Mouse (Mus musculus): ENCODE measurements around the gene Tanc1. TPM values are rescaled to one million over a fixed set of nuclear protein-coding genes. Genes with fewer than 3 reads are reported as not detected.
"Not testable (repeated sequence)": the region's sequence is repeated elsewhere in the genome, so short reads cannot be mapped to it uniquely, and the experiment has no call there.

Gene Tanc1
- 2.4 and 3.2 TPM in 2 replicates for polyA plus RNA-seq (2015; fragmentation: Nextera tagmentation; extraction: Ambion mirVana)

DNA sequence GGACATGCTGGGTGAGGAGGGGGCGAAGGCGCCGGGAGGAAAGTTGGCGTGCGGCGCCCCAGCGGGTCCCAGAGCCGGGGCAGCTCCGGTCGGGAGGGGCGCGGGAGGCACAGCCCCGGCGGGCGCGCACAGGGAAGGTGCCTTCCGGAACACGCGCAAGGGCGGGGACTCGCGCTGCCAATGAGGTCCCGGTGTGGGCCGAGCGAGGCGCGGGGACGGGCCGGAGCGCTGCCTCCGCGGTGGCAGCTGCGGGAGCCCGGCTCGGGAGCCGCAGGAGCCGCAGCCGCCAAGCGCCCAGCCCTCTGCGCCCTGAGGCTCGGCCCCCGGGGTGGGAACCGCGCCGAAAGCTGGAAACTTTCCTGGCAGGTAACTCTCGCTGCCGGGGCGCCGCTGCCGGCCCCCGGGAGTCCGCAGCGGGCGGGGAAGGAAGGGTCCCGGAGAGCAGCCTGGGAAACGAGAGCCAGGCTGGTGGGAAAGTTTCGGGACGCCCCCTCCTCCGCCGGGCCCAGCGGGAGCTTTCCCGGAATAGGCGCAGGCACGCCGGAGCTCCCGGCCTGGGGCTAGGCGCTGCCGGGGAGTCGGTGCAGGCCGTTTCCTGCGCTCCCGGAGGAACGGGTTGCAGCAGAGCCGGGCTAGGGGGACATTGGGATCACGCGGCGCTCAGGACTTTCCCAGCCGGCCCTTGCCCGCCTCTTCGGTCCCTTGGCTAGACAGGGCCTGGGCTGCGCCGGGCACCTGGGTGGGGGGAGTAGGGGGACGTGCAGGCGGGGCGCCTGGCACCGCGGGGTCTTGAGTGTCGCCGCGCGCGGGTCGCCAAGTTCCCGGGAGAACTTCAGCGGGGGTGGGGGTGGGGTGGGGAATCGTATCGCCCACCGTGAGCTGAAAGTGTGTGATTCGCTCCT is at the start of gene Tanc1:
Tanc1 (plus strand) TSS at position 212 of the 902 bp plus-strand sequence.
- peaks cover 10% of the 10 kb centered on the region for H3K4me1 ChIP-seq (replicated peaks)
- H3K9ac ChIP-seq = peak within 1 kb of the TSS; percentile 56
- no peaks in the 10 kb centered on the region for H3K36me3 ChIP-seq (replicated peaks)
- peaks cover 74% of the 10 kb centered on the region for H3K27me3 ChIP-seq
- ATAC-seq (ENCODE audit: insufficient read depth) = peak; percentile 91
- H3K4me3 ChIP-seq (replicated peaks) = peak within 1 kb of the TSS; percentile 63
- WGBS (ENCODE audit: insufficient replicate concordance) = under 1% methylated on average over 98 of the region's 99 CpGs
- H3K9me3 ChIP-seq (replicated peaks) = no peaks in the 10 kb centered on the region
- peak within 1 kb of the TSS; percentile 73 for H3K4me2 ChIP-seq
- peak within 1 kb of the TSS; percentile 66 for H3K27ac ChIP-seq (replicated peaks)

DNA sequence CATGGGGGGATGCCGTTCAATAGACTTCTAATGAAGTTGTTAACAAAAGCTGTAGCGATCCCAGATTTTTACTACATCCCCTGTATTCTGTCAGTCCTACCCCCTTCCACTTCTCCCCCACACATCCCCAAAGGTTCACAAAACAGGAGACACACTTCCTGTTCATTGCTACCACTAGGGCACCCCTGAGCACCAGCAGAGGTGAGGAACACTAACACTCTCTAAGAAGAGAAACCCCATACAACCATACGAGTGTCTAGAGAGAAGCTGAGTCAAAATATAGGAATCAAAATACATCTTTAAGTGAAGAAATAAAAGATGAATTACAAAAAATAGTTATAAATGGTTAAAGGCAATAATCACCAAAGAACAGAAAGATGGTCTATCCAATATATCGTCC is 49.6 kb upstream of the Tanc1 start:
- ATAC-seq (ENCODE audit: insufficient read depth) = no peak
- 70% methylated on average over 4 of the region's 4 CpGs for WGBS (ENCODE audit: insufficient replicate concordance)

GRCm38 (mm10) chr2:59562696-59563095 is 49.1 kb upstream of the Tanc1 start:
- no peak overlapping the region for H3K4me3 ChIP-seq (replicated peaks)
- H3K27me3 ChIP-seq = no peaks in the 10 kb centered on the region
- 44% methylated on average over 5 of the region's 5 CpGs for WGBS (ENCODE audit: insufficient replicate concordance)
- H3K4me2 ChIP-seq = no peak overlapping the region
- H3K9ac ChIP-seq = no peak overlapping the region
- H3K9me3 ChIP-seq (replicated peaks) = no peaks in the 10 kb centered on the region
- no peaks in the 10 kb centered on the region for H3K36me3 ChIP-seq (replicated peaks)
- H3K4me1 ChIP-seq (replicated peaks) = no peaks in the 10 kb centered on the region
- H3K27ac ChIP-seq (replicated peaks) = no peak overlapping the region
- no peak for ATAC-seq (ENCODE audit: insufficient read depth)

More for the DNA sequence above, 49.6 kb upstream of the Tanc1 start:
- Histone ChIP-seq H3K27me3 (no peaks in the 10 kb centered on the region), H3K4me3 (replicated peaks) (no peak overlapping the region), H3K9me3 (replicated peaks) (no peaks in the 10 kb centered on the region), H3K27ac (replicated peaks) (no peak overlapping the region), H3K36me3 (replicated peaks) (no peaks in the 10 kb centered on the region), H3K4me1 (replicated peaks) (no peaks in the 10 kb centered on the region), H3K4me2 (no peak overlapping the region), H3K9ac (no peak overlapping the region)

DNA sequence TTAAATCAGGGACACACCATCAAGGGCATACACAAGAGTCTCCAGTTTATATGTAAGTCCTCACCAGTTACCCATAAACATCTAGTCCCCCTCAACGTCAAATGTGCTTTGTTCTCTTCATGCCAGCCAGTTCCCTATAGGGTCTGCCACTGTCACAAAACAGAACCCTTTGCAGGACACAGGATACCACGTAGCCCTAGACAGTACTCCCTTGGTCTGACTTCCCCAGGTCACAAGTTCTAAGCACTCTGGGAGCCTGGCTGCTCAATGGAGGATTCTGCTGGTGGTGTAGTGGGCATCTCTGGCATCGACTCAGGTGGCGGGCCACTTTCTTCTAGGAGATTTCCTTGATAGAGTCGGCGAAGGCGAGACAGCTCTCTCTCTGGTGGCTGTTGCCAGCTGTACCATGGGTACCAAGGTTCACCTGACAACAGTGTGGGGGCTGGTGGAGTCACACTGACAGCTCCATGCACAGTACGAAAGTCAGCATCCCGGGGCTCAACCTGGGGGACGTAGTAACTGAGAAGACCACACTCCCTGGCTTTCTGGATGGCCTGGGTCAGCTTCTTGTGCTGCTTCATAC is 47.7 kb upstream of the Tanc1 start:
- WGBS (ENCODE audit: insufficient replicate concordance) = 81% methylated on average over 3 of the region's 10 CpGs
- ATAC-seq (ENCODE audit: insufficient read depth) = 0 out of 2 replicates have a peak, but pooled peaks have one; percentile 34
- not testable (repeated sequence) for H3K27me3 ChIP-seq; H3K9me3 ChIP-seq (replicated peaks); H3K4me2 ChIP-seq; H3K4me1 ChIP-seq (replicated peaks); H3K4me3 ChIP-seq (replicated peaks); H3K9ac ChIP-seq; H3K27ac ChIP-seq (replicated peaks); H3K36me3 ChIP-seq (replicated peaks)

DNA sequence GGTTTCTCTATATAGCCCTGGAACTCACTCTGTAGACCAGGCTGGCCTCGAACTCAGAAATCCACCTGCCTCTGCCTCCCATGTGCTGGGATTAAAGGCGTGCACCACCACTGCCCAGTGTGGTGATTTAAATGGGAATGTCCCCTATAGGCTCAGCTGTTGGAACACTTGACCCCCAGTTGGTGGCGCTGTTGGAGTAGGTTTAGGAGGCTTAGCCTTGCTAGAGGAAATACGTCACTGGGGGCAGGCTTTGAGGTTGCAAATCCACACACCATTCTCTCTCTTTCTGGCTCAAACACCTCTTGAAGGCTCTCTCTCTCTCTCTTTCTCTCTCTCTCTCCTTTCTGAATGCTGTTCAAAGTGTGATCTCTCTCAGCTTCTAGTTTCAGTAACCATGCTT is 46.9 kb upstream of the Tanc1 start:
- no peaks in the 10 kb centered on the region for H3K4me1 ChIP-seq (replicated peaks)
- H3K27ac ChIP-seq (replicated peaks) = no peak overlapping the region
- no peak overlapping the region for H3K4me2 ChIP-seq
- 66% methylated on average over 4 of the region's 4 CpGs for WGBS (ENCODE audit: insufficient replicate concordance)
- no peaks in the 10 kb centered on the region for H3K27me3 ChIP-seq
- no peaks in the 10 kb centered on the region for H3K9me3 ChIP-seq (replicated peaks)
- no peak for ATAC-seq (ENCODE audit: insufficient read depth)
- H3K9ac ChIP-seq = no peak overlapping the region
- no peak overlapping the region for H3K4me3 ChIP-seq (replicated peaks)
- no peaks in the 10 kb centered on the region for H3K36me3 ChIP-seq (replicated peaks)

DNA sequence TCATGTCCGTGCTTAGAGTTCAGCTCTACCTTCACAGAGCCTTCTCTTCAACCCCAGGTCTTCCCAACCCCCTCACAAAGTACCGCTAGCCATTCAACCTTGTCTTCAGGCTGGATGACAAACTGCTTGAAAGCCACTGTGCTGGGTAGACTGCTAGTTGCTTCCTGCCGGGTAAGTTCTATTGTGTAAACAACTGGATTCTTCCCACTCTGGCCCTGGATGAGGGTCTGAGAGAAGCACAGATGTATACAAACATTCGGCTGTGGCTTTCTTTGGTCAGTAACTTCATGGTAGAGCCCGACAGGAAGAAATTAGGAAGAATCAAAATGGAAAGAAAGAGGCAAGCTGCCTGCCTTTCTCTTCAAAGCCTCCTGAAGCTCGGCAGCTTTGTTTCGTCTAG is 30.9 kb upstream of the Tanc1 start:
- no peak overlapping the region for H3K4me3 ChIP-seq (replicated peaks)
- no peaks in the 10 kb centered on the region for H3K9me3 ChIP-seq (replicated peaks)
- no peaks in the 10 kb centered on the region for H3K4me1 ChIP-seq (replicated peaks)
- H3K27ac ChIP-seq (replicated peaks) = no peak overlapping the region
- H3K9ac ChIP-seq = no peak overlapping the region
- no peak for ATAC-seq (ENCODE audit: insufficient read depth)
- no peaks in the 10 kb centered on the region for H3K36me3 ChIP-seq (replicated peaks)
- no peak overlapping the region for H3K4me2 ChIP-seq
- no peaks in the 10 kb centered on the region for H3K27me3 ChIP-seq
- WGBS (ENCODE audit: insufficient replicate concordance) = 26% methylated on average over 7 of the region's 7 CpGs

GRCm38 (mm10) chr2:59583961-59584360 is 27.9 kb upstream of the Tanc1 start:
- Histone ChIP-seq H3K27ac (replicated peaks) (no peak overlapping the region), H3K4me1 (replicated peaks) (no peaks in the 10 kb centered on the region), H3K9me3 (replicated peaks) (no peaks in the 10 kb centered on the region), H3K36me3 (replicated peaks) (no peaks in the 10 kb centered on the region), H3K4me3 (replicated peaks) (no peak overlapping the region), H3K4me2 (no peak overlapping the region), H3K27me3 (no peaks in the 10 kb centered on the region), H3K9ac (no peak overlapping the region)
- WGBS (ENCODE audit: insufficient replicate concordance) = 71% methylated on average over 6 of the region's 6 CpGs
- ATAC-seq (ENCODE audit: insufficient read depth) = no peak

- no peaks in the 10 kb centered on the region for H3K9me3 ChIP-seq (replicated peaks)
- no peaks in the 10 kb centered on the region for H3K36me3 ChIP-seq (replicated peaks)
- H3K4me3 ChIP-seq (replicated peaks) = no peak overlapping the region
- H3K4me1 ChIP-seq (replicated peaks) = no peaks in the 10 kb centered on the region
- 60% methylated on average over 10 of the region's 10 CpGs for WGBS (ENCODE audit: insufficient replicate concordance)
- ATAC-seq (ENCODE audit: insufficient read depth) = no peak
- no peak overlapping the region for H3K4me2 ChIP-seq
- no peak overlapping the region for H3K9ac ChIP-seq
- no peak overlapping the region for H3K27ac ChIP-seq (replicated peaks)
- H3K27me3 ChIP-seq = no peaks in the 10 kb centered on the region
Observed at GRCm38 (mm10) chr2:59587387-59588095, 24.3 kb upstream of the Tanc1 start.

DNA sequence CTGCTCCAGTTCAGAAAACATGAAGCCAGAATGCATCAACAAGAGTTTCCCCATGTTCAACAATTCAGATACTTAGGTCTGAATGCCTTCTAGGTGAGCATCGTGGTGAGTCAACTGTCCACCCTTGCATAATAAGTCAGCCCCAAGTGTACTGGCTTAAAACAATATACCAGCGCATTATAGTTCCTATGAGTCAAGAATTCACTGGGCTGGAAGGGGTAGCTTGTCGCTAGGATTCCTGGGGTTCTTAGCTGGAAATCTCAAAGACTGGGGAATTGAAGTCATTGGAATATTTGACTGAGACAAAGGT is 23.8 kb upstream of the Tanc1 start:
- H3K27me3 ChIP-seq = no peaks in the 10 kb centered on the region
- H3K4me2 ChIP-seq = no peak overlapping the region
- no peak overlapping the region for H3K4me3 ChIP-seq (replicated peaks)
- no peaks in the 10 kb centered on the region for H3K36me3 ChIP-seq (replicated peaks)
- H3K9ac ChIP-seq = no peak overlapping the region
- no peak for ATAC-seq (ENCODE audit: insufficient read depth)
- no peaks in the 10 kb centered on the region for H3K4me1 ChIP-seq (replicated peaks)
- H3K9me3 ChIP-seq (replicated peaks) = no peaks in the 10 kb centered on the region
- WGBS (ENCODE audit: insufficient replicate concordance) = 66% methylated on average over 3 of the region's 3 CpGs
- H3K27ac ChIP-seq (replicated peaks) = no peak overlapping the region

DNA sequence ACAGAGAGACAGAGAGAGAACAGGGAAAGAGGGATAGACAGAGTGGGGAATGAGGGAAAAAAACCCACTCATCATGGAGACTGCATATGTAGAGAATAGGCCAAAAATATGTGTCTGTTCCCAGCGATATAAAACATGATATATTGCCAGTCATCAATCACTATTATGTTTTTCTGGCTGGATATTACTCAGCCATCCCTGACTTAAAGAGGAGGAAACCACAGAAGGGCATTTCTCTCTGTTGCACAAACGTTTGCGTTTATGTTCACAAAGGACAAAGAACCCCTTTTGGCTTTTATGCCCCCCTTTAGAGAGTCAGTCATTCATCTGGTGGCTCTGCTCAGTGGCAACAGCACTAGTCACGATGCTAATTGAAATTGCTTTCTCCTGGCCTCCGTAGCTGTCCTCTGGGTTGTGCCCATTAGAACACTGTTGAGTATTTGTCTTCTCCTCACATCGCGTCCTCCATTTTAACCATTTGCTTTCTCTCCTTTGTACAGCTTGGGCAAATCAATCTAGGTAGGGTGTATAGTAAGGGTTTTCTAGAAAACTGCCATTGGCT is 18.4 kb upstream of the Tanc1 start:
- Histone ChIP-seq H3K4me2 (no peak overlapping the region), H3K27me3 (no peaks in the 10 kb centered on the region), H3K36me3 (replicated peaks) (no peaks in the 10 kb centered on the region), H3K4me3 (replicated peaks) (no peak overlapping the region), H3K4me1 (replicated peaks) (no peaks in the 10 kb centered on the region), H3K9ac (no peak overlapping the region), H3K9me3 (replicated peaks) (no peaks in the 10 kb centered on the region), H3K27ac (replicated peaks) (no peak overlapping the region)
- WGBS (ENCODE audit: insufficient replicate concordance) = 38% methylated on average over 7 of the region's 7 CpGs
- no peak for ATAC-seq (ENCODE audit: insufficient read depth)

DNA sequence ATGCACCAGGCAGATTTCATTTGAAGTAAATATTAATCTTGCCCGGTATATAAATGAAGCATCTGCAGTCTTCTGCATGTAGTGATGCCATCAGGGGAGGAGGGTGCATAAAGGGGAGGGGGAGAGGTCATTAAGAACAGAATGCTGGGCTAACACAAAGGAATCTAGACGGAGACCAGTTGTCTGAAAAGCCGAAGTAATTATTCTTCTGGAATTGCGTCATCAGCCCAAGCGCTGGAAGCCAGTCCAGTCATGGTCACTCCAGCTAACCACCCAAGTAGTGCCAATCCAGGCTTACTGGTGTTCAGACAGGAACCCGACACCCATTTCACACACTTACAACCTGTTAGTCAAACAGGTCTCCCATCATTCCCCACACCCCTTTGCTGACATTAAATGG is 17.7 kb upstream of the Tanc1 start:
- ATAC-seq (ENCODE audit: insufficient read depth) = no peak
- Histone ChIP-seq H3K9ac (no peak overlapping the region), H3K4me2 (no peak overlapping the region), H3K27me3 (no peaks in the 10 kb centered on the region), H3K4me3 (replicated peaks) (no peak overlapping the region), H3K27ac (replicated peaks) (no peak overlapping the region), H3K4me1 (replicated peaks) (no peaks in the 10 kb centered on the region), H3K36me3 (replicated peaks) (no peaks in the 10 kb centered on the region), H3K9me3 (replicated peaks) (no peaks in the 10 kb centered on the region)
- WGBS (ENCODE audit: insufficient replicate concordance) = 44% methylated on average over 6 of the region's 6 CpGs
